Comparison of ENCODE assay signal across 15 mouse cellular contexts in the genomic region with DNA sequence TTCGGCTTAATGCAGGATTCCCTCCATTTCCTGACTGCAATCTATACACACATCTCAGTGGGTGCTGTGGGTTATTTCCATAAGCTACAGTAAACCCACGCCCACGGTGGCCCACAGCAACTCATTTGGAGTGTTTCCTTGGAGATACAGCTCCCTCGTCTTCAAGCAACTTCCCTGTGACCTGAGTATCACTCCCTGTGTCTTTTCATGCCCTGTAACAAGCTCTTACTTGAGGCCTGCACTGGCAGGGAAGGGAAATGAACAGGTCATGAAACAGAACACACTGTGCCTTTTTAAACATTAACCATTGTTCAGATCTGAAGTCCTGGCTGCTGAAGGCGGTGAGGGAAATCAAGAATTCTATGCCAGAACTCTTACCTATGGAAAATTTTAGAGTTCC. TPM values are rescaled to one million over a fixed set of nuclear protein-coding genes. Genes with fewer than 3 reads are reported as not detected.
DNase-seq lines count a peak whose midpoint lies in the region; ATAC-seq and TF ChIP-seq lines count a peak whose summit lies in the region.
"Had no signal": no experiment of that assay in that cellular context is flagged by ENCODE, and none has a peak within 500 bp of the region (broad histone marks: within the 10 kb centered on the region; RNA-seq: fewer than 3 reads in every experiment).

No protein-coding gene starts in this region.

- no peaks in the 10 kb centered on the region for H3K27me3 ChIP-seq in liver, adult 2 months (ENCODE audit: control insufficient read depth, insufficient read depth, low read length)
- H3K27me3 ChIP-seq: hindbrain, embryonic 13.5 days had no signal

- no peak for TF ChIP-seq POLR2A in liver, adult 2 months (IDR thresholded peaks at IDR 0.05; ENCODE audit: extremely low read depth, insufficient read depth, low read length)

- H3K9ac ChIP-seq in liver, adult 2 months (ENCODE audit: low read depth, low read length) = 0 out of 2 replicates have a peak overlapping the region, but pooled peaks have one; percentile 3
- H3K9ac ChIP-seq: hindbrain, embryonic 13.5 days had no signal

- ATAC-seq in erythroblast, adult 5-6 weeks (replicated peaks; ENCODE audit: low FRiP score, poor library complexity, severe bottlenecking) = no peak

- H3K4me1 ChIP-seq in liver, adult 2 months (ENCODE audit: control insufficient read depth, insufficient read depth, low read length) = peaks cover 15% of the 10 kb centered on the region

- H3K36me3 ChIP-seq in liver, adult 2 months (ENCODE audit: control insufficient read depth, insufficient read depth, low read length) = no peaks in the 10 kb centered on the region
- H3K36me3 ChIP-seq: embryonic facial prominence, embryonic 10.5 days; G1E; hindbrain, embryonic 13.5 days had no signal

- peak; percentile 95 for DNase-seq in liver, adult 2 months (ENCODE audit: extremely low read depth, low read depth, low spot score)
- DNase-seq in liver = no peak
- DNase-seq in frontal cortex, postnatal 36 days (ENCODE audit: low spot score in 2 of 2) = peak; percentile 42 to 48
- DNase-seq in kidney, adult 18-20 months = peak; percentile 62
- DNase-seq in kidney, postnatal 25 days = peak; percentile 31 to 78
- DNase-seq in layer of hippocampus, postnatal 10 days (ENCODE audit: low spot score in 2 of 2) = no peak
- DNase-seq in urinary bladder, postnatal 25 days (ENCODE audit: low spot score) = no peak
- DNase-seq: adrenal gland, adult 8-10 months; cerebellum, postnatal 10 days; lung, adult 2 months; thymus, adult 18-20 months had no signal

- H3K27ac ChIP-seq in liver, adult 2 months (replicated peaks; ENCODE audit: insufficient read depth, low read depth, low read length) = peak overlapping the region; percentile 68
- H3K27ac ChIP-seq: embryonic facial prominence, embryonic 10.5 days; hindbrain, embryonic 13.5 days had no signal

- no peaks in the 10 kb centered on the region for H3K79me2 ChIP-seq in liver, adult 2 months (ENCODE audit: control insufficient read depth, insufficient read depth, low read length)

- no peak overlapping the region for H3K4me3 ChIP-seq in liver, adult 2 months (ENCODE audit: insufficient read depth, low read depth, low read length)
- H3K4me3 ChIP-seq: embryonic facial prominence, embryonic 10.5 days; hindbrain, embryonic 13.5 days had no signal

- 45% methylated on average over 5 of the region's 5 CpGs for WGBS in liver, adult 2 months

- no peak for TF ChIP-seq CTCF in liver, adult 2 months (IDR thresholded peaks at IDR 0.05; ENCODE audit: low read depth, low read length)

RNA-seq across cellular contexts. Expression of a gene that starts 40.3 kb away (rescaled TPM):
- total RNA-seq in liver, adult 2 months (2014; rRNA removed) = 29.3 and 29.9 TPM in 2 replicates
- polyA plus RNA-seq in liver, adult 2 months (2012; rRNA removed) = 45.5 and 48.4 TPM in 2 replicates
- total RNA-seq in layer of hippocampus, postnatal 10 days (2021) = 10 to 100 TPM; 64.8 to 78.4 TPM
- 9.4 and 15.6 TPM in 2 replicates for total RNA-seq in erythroblast, adult 5-6 weeks (2015; ENCODE audit: low replicate concordance)
- total RNA-seq in erythroblast, adult 5-6 weeks (2017; ENCODE audit: low replicate concordance) = 7.9 and 13.7 TPM in 2 replicates
- polyA plus RNA-seq: G1E had no signal

Comparison
In these comparisons a context has a peak if more than half of its experiments do, and no peak if none do; other contexts are left out.
1. DNase-seq: peak in liver, adult 2 months (single experiment), frontal cortex, postnatal 36 days (2 of 2), kidney, adult 18-20 months (single experiment) and kidney, postnatal 25 days (2 of 2); none in liver (single experiment), layer of hippocampus, postnatal 10 days (0 of 2) and urinary bladder, postnatal 25 days (single experiment).